Mouse (Mus musculus) layer of hippocampus, adult 9-11 months (tissue): ENCODE data around the gene Bcas3.

Experiments
- DNase-seq: peaks from one replicate; pipeline ENCODE4 v3.0.0; 2022

Gene Bcas3

DNA sequence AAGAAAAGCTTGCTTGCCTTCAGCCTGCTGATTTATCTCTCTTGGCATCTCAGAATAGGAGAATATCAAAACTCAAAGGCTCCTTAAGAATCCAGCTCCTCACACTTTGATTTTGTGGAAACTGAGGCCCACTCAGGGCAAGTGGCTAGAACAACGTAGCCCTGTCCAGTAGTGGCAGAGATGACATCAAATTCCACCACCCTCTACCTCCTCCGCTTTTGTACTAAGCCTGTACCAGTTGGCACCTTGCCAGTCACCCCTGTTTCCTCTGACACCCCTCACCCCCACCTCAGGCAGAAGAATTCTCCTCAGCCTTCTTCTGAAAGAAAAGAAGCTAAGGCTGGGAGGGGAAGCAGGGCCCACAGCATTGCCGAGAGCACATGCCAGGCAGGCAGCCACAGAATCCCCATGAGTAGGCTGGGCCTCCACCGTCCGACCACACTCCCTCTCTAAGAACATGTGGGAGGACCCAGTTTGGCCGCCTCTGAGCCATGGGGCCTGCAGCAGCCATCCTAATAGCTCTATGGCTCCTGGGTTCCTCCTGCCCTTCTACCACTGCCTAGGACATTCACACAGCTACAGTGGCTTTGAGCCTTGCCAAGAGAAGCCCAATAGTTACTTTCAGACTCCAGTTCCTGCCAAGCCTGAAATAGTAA is 407.6 kb downstream of the Bcas3 start:
- peak; percentile 44 for DNase-seq

DNA sequence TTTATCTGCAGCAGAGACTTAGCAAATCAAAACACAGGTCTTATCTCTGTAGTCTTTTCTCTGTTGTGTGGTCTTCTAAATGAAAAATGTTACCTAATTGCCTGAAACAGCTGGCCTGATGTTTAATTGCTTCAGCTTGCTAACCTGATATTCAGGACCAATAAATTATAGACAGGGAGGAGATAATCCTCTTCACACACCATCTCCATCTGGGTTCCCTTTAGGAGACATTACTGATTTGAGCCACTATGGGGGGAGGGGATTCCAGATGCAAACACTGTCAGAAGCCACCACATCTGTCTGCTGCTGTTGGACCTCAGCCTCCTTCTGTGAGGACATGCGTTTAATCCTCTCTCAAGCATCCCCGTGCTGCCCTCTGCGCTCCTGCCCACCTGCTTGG is 408.2 kb downstream of the Bcas3 start:
- DNase-seq = no peak

DNA sequence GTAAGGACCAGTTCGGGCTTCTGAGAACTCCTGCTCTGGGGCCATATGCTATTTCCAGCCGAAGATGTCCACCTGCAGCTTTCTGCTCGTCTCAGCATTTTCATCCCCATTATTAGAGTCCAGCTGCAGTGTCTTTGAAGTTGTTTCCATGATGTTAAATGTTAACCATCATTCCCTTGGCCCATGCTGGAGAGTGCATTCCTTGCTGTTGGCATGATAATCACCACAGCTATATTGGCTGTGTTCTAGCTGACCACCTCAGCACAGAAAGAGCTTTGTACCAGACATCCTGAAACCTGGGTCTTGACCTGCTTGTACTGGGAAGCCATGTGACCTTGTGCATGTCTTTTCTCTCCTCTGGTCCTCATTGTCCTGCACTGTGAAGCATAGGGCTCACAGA is 410.7 kb downstream of the Bcas3 start:
- no peak for DNase-seq

DNA sequence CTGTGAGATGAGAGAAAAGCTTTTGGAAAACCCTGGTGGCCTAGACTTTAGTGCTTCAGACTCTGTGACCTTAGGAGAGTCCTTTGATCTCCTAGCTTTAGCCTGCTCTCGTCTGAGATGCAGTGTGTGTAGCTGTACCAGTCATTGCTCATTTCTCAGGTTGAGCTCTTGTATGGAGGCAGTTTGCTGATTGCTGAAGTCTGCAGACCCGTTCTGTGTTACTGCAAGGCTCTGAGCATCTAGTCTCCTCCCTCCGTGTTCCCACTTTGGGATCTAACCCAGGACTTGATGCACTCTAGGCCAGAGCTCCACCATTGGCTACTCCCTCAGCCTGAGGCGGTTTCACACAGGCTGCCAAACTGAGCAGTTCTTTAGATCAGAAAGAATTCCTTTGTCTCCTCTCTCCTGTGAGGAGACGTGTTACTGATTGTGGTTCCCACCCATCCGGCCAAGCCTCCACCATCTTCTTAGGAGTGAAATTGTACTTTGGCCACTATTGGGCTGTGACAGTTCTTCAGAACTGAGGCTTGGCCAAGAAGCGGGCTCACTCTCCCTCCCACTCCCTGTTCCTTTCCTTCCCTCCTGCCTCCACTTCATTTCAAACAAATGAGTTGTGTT is 413.2 kb downstream of the Bcas3 start:
- DNase-seq = no peak

DNA sequence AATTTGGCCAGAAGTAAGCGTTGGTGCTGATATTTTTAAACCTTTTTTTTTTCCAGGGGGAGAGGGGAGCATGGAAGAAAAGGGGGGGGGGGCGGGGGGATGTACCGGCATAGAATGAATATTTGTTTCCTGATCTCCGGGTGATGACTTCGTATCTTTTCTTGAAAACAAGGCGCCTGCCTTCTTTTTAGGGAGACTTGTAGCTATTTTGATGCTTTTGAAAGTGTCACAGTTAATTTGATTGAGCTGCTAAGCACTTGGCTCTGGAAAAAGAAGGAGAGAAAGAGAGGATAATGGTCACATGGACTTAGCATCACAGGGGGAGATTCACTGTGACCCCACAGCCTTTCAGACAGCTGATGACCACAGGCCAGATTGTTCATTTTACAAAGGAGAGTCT is 413.8 kb downstream of the Bcas3 start:
- DNase-seq = no peak

DNA sequence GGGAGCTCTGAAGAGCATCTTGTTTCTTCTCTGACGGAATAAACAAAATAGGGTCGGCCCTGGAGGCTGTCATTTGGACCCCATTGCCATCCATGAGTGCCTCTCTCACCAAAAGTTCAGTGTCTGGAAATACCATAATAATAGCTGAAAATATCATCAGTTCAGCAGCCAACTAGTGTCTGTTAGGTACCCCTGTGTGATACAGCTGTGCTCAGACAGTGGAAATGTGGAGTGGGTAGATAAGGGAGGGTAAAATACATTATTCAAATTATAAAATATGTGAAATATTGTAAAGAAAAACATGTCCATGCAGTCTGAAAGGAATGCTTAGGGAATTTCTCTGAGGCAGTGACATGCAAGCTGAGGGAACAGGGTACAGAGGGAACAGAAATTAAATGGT is 416.8 kb downstream of the Bcas3 start:
- no peak for DNase-seq

DNA sequence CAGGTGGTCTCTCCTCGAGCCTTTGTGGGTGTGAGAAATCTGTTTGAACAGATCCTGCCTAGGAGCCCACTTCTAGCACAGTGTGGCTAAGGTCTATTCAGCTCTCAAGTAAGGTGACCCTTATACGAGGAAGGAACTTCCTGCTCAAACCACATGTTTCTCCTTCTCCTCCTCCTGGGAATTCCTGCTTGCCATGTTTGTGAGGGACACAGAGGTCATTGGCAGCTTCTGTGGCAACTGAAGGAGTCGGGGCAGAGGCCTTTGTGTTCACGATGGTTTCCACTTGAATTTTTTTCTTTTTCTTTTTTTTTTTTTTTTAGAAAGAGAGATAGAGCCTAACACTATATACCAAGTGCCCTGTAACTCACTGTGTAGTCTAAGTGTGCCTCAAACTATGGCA is 420.4 kb downstream of the Bcas3 start:
- no peak for DNase-seq

DNA sequence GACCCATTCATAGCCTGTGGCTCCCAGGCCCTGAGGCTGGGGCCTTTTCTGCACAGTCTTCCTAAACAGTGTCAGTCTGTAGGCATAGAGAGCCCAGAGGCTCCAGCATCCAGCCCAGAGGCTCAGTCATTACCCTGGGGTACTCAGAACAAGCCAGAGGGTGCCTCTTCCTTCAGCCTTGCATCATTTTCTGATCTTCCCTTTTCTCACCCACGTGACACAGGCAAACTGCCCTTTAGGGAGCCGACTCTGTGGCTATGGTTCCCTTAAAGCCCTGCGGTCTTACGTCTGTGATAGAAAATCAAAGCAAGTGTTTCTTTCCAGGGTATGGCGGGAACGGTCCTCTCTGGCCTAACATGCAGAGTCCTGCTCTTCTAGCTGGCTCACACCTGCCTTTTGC is 421.7 kb downstream of the Bcas3 start:
- no peak for DNase-seq

DNA sequence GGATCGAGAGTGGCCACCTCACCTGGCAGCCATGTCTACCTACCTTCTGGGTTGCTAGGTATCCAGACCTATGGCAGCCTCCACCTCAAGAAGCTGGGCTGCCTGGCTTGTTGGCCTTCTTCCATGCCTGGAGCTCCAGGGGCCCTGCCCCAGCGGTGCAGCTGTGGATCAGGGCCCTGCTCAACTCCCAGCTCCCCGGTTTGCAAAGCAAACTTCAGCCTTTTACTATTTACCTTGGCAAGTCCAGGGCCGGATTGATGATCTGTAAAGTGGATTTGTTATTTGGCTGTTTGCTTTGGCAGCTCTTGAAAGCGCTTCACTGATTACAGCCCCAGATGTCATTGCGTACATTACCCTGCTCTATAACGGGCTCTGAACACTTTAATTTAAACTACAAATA is 422.5 kb downstream of the Bcas3 start:
- no peak for DNase-seq

DNA sequence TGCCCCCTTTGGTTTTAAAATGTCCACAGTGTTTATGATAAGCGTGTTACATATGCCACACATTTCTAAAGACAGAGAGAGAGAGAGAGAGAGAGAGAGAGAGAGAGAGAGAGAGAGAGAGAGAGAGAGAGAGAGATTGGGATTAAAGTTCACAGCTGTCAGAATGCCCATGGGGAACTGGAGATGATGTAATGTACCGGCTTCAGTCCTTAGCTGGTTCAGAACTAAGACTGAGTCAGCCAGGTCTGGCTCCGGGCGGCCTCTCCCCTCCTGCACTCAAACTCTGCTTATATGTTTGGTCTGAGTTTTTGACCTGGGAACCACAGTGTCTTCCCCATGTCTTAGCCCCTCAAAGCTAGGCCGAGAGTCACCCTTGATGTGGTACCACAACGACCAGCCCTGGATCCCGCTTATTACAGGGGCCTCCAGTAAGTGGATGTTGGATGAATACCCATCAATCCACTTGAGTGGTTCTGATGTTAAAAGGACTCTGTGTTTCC is 423.9 kb downstream of the Bcas3 start:
- no peak for DNase-seq

DNA sequence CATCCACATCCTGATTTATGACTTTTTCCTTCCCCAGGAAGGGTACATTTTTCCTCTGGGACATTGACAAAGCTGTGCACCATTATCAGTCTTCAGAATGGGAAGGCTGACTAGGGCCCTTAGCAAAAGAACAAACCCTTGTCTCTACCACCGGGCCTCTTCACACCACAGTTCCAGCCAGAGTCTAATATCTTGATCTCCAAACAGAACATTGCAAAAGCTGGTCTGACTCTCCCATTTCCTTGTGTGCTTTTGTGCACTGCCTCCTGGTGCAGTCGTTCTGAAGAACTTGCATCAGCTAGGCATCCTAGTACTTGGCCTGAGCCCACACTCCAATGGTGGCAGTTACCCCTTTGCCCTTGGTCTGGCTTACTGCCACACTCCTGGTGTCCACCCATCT is 425.0 kb downstream of the Bcas3 start:
- no peak for DNase-seq

DNA sequence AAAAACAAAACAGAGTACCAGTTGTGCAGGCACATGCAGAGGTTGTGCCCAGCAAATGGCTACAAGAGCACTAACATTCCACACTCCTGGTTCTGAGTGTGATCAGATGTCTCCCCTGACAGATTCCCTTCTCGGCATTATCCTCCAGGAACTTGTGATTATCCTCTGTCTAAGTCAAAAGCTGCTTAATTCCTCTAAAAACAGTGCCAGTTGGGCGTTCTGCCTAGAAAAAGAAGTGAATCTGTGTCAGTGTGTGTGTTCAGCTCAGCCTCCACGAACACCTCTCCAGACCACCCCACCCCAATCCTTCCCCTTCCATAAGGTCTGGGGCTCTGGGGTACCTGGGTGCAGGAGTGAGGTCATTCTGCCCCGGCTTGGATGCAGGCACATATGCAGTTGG is 427.3 kb downstream of the Bcas3 start:
- no peak for DNase-seq

DNA sequence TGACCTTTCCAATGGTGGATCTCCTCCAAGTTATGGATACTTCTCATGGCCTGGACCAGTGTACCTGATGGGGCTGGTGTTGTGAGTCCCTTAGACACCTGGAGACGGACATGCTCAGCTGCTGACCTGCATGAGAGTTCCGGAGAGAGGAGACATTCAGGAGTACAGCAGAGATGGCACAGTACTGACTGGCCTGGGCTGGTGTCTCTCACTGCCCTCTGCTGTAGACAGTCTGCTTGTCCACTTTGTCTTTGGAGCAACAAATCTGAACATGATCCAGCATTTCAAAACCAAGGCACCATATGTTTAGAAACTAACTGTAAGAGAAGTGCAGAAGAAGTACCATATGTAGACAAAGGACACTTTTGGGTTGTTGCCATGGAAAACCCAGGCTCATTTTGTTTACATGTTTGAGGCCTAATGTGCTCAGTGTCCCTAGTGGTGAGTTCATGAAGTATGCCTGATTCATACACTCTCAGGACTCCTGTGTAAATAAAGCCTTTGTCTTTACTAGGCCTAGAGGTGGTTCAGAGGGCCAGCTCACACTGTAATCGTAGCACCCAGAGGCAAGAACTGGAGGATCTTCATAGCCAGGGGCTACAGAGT is 433.2 kb downstream of the Bcas3 start:
- DNase-seq = peak; percentile 22

DNA sequence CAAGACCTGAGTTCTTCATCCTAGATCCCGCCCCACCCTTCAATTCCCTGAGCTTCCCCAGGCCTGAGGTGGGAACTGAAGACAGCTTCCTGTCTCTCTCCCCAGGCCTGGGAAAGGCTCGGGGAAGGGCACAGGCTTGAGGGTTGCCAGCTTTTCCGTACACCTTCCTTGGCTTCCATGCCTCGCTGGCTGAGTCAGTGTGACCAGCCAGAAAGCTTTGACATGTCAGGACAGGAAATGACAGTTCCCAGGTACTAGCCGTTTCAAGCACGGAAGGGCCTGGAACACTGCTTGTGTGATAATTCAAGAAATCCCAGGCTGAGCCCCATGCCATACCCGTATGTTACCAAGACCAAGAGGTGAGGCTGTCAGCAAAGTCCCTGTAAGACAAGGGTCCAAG is 436.8 kb downstream of the Bcas3 start:
- no peak for DNase-seq

DNA sequence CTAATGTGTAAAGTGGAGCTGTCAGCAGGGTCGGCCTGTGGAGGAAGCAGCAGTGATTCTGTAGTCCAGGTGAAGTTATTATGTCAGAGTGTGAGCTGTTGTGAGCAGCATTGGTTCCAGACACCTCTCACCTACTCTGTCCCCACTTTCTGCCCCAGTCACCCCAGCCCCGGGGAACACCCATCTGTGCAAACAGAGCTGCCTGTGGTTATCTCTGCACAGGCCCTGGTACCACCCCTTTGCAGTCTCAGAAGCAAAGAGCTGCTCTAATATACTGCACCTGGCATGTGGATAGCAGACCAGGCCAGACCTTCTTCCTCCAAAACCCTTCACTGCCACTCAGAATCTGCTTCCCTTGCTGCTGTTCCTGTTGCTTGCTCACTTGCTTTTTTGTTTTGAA is 437.3 kb downstream of the Bcas3 start:
- no peak for DNase-seq

DNA sequence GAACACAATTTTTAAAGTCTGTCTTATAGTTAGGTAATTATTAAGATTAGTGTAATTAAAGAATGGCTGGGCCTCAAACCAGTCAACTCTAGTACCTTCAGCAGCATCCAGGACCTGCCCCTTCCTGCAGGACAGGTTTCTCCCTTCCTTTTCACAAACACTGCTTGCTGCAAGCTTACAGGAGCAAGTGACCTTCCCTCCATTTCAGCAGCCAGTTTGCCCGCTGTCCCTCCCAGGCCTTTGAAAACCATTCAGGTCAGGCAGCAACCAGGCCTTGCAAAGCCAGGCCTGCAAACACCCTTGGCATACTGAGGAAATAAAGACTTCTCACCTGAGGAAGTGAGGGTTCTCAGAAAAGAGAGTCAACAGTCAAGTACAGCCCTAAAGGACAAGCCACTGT is 438.2 kb downstream of the Bcas3 start:
- no peak for DNase-seq

DNA sequence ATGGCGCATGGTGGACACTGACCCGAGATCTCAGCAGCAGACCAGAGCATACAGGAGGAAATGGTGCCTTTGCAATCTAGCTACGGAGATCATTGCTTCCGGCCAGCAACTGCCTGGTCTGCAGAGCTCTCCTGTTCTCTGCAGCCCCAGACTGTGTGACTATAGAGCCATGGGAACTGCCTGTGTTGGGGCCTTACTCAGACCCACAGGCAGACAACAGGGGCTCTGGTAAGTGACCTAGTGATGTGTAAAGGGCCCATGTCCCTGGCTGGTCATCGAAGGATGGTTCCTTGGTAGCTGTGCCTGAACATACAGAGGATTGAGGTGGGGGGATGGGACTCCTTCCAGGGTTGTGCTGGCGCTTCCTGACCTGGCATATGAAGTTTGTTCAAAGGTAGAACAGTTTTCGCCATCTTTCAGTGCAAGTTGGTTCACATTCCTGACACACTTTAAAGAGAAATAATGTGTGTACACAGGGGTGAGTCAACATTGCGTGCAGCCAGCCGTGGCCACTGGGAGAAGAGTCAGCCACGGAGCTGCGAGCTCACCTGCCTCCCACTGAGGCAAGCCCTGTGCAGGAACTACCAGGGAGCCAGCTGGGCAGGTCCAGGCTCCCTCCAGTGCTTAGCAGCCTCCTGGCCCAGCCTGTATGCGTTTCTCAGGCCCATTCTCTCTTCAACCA is 439.7 kb downstream of the Bcas3 start:
- no peak for DNase-seq

DNA sequence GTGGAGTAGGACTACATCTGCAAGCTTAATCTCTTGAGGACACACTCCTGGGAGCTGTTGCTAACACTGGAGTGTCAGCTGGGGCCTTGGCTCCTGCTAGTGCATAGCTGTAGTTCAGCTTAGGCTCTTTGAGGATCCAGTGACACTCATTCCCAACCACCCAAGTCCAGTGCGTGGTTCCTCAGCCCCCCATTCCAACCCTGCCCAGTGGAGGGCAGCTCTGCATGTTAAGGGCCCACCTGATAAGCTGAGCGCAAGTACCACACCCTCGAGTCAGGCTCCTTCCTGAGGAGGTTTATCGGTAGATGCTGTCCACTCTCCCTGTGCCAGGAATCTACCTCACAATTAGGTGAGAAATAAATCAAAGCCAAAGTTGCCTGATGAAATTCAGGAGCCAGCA is 446.5 kb downstream of the Bcas3 start:
- DNase-seq = no peak

DNA sequence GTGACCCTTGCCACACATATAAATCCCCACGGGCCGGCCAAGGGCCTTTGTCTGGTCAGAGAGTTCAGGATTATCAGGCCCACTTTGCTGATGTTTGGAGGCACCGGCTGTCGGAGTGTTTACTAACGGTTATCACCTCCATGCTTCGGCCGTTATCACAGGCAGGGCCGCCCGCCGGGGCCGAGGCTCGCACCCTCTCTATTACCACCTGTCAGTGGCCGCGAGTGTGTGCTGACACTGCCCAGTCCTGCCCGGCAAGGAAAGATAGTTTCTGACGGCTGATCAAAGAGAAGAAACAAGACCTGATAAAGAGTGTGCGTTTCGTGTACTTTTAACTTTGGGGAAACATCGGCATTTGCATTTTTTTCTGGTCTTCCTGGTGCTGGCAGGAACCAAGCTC is 446.9 kb downstream of the Bcas3 start:
- no peak for DNase-seq

DNA sequence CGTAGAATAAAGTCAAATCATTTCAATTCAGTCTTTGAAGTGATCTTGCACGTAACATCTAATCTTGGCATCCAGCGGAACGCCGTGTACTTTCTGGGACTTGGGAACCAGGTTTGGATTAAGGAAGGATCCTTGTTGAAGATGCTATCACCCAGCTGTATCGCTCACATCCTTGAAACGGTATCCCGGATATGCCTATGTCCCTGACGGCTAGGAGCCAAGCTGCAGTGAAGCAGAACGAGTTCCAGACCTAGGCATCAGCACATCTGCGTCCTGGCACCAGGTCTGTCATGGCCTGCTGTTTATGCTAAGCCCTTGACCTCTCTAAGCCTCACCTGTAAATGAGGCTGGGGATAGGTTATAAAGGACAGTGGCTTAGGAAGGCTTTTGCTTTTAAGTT is 447.4 kb downstream of the Bcas3 start:
- DNase-seq = no peak

DNA sequence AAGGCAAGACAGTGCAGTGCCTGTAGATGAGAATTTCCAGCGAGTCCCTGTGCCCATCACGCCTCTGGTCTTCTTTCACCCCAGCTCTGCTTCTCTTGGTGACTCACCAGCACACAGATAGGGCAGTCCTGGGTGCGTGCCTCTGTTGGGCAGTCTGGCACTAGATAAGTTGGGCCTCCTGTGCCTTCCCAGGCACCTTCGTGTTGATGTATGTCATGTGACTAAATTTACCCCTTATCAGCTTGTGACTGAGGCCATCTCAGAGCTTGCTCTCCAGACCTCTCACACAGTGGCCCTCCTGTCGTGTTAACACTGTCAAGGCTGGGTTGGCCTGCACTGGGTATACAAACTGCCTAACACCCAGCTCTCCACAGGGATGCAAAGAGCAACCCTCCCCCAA is 451.1 kb downstream of the Bcas3 start:
- no peak for DNase-seq

DNA sequence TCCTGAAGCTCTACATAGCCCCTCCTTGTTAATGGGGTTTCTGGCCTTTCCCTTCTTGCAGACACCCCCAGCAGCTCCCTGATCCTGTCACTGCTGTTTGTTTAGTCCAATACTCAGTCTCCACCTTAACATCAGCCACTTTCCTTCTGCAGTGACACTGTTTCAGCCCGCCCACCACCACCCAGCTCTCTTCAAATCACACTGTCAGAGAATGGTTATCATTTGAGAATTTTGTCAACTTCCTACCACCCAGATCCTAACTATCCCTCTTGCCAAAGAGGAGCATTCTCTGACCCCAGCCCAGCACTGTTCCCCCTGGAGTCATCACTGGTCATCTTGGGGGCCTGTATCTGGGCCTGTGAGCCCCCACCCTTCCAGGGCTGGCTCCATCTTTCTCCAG is 452.8 kb downstream of the Bcas3 start:
- no peak for DNase-seq

DNA sequence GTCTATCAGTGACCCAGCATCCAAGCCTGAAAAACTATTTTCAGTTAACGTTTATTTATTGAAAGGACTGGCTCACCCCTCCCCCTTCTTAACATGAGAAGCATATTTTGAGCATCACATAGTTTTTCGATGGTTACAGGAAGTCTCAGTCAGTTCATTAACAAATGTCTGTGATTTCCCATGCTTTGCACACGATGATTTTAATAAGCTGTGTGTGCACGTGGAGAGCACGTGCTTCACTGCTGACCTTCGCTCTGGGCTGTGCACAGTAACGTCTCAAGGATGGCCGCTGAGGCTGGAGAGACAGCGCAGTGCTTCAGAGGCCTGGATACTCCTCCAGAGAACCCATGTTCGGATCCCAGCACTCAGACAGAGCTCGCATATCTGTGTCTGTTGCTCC is 454.4 kb downstream of the Bcas3 start:
- DNase-seq = no peak

DNA sequence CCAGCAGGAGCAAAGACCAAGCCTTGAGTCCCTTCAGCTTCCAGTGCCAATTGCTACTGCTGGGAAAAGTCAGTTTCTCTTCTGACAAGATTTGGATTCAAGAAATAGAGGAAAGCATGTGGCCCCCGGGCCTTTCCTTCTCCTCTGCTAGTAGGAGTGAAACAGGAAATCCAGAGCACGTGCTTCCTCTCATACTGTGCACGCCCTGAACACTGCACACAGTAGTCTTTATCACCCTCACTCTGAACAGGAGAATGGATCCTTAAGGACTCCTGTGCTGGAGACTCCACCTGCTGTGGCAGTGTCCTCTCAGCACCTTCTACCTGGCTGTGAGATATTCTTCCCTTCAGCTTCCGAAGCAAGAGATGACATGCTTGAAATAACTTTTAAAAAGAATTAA is 458.3 kb downstream of the Bcas3 start:
- DNase-seq = no peak
